Mouse (Mus musculus) heart, adult 2 months (tissue): ENCODE data around the gene Pdp2. TPM values are rescaled to one million over a fixed set of nuclear protein-coding genes. Genes with fewer than 3 reads are reported as not detected.

Experiments
- DNase-seq, 2 experiments: peaks; one replicate each; pipeline ENCODE4 v3.0.0; 2021
- H3K27ac ChIP-seq: fragments of 200-600 bp; 2 replicates; pipeline ENCODE4 v1.8.1; 2022
- H3K27me3 ChIP-seq: fragments of 200-500 bp; 2 replicates; pipeline ENCODE4 v1.6.1; 2012; ENCODE audit warnings: mild to moderate bottlenecking, low read length, inconsistent platforms, mixed read lengths; ENCODE audit not compliant: control insufficient read depth, insufficient read depth
- H3K36me3 ChIP-seq: fragments of 200-500 bp; 2 replicates; pipeline ENCODE4 v1.6.1; 2012; ENCODE audit warnings: low read length, inconsistent platforms; ENCODE audit not compliant: control insufficient read depth, insufficient read depth
- H3K4me1 ChIP-seq: fragments of 200-500 bp; 2 replicates; pipeline ENCODE4 v1.6.1; 2011; ENCODE audit warnings: low read length; ENCODE audit not compliant: control insufficient read depth, insufficient read depth
- H3K4me3 ChIP-seq: fragments of 200-600 bp; 2 replicates; pipeline ENCODE4 v1.8.1; 2022
- H3K79me2 ChIP-seq: fragments of 200-500 bp; replicated peaks from 2 replicates; pipeline ENCODE4 v1.6.1; 2012; ENCODE audit warnings: mild to moderate bottlenecking, inconsistent platforms, low read length, moderate library complexity, mixed read lengths; ENCODE audit not compliant: control insufficient read depth, insufficient read depth
- H3K9ac ChIP-seq: fragments of 200-500 bp; 2 replicates; pipeline ENCODE4 v1.6.1; 2012; ENCODE audit warnings: low read depth, mild to moderate bottlenecking, control low read depth, inconsistent platforms, low read length, mixed read lengths
- CTCF ChIP-seq: fragments of 200-600 bp; IDR thresholded peaks from 2 replicates; pipeline ENCODE4 v1.8.1; 2022; ENCODE audit warnings: antibody characterized with exemption, mild to moderate bottlenecking, moderate library complexity
- EP300 ChIP-seq: fragments of 200-500 bp; IDR thresholded peaks from 2 replicates; pipeline ENCODE4 v1.6.1; 2011; ENCODE audit warnings: low read depth, low read length, control low read depth; ENCODE audit not compliant: insufficient read depth
- POLR2A ChIP-seq: fragments of 200-500 bp; IDR thresholded peaks from 2 replicates; pipeline ENCODE4 v1.6.1; 2011; ENCODE audit warnings: mild to moderate bottlenecking, low read depth, low read length, control low read depth; ENCODE audit not compliant: insufficient read depth
- WGBS: fragments of 180-500 bp; shearing (Covaris S2); methylation state at CpG from one replicate; pipeline ENCODE4 v1.1.7; 2018; 5-methylcytosine and 5-hydroxymethylcytosine counted together
- intact Hi-C: fragments of 180-260 bp; cut with DNase I; formaldehyde crosslinking; loops from one replicate; pipeline ENCODE4 v1.15.1; 2025
- polyA plus RNA-seq: library from polyadenylated mRNA; depleted of rRNA; stranded (reverse); fragments of >200 nt; gene quantifications from 2 replicates; pipeline ENCODE4 v1.2.3, GENCODE M21; 2012
- total RNA-seq, 2 experiments: library from RNA; stranded (reverse); gene quantifications; 2 replicates each; pipeline ENCODE4 v1.2.3; 2021

The Pdp2 gene
- total and polyA plus RNA-seq, 3 experiments: 10.0 to 35.8 (median 18.4) TPM

GRCm38 (mm10) chr8:104630981-104631663 lies 39.9 kb downstream of the Pdp2 start, which contains the start of gene Rrad:
Rrad (minus strand) TSS chr8:104631327.
- peak; percentile 93 for TF ChIP-seq POLR2A
- peak; percentile 60 for TF ChIP-seq EP300
- no peak for TF ChIP-seq CTCF
- intact Hi-C loops: loop anchor here (1.0 kb wide), 1 partner anchor 10 kb away; the partner anchor contains the start of gene Ciao2b
- Histone ChIP-seq H3K4me3 (peak within 1 kb of the TSS; percentile 59), H3K36me3 (peaks cover 13% of the 10 kb centered on the region), H3K27me3 (no peaks in the 10 kb centered on the region), H3K79me2 (no peaks in the 10 kb centered on the region), H3K27ac (peak within 1 kb of the TSS; percentile 93), H3K4me1 (peaks cover 10% of the 10 kb centered on the region), H3K9ac (peak within 1 kb of the TSS; percentile 92)
- peak; percentile 71 to 84 for DNase-seq
- WGBS: under 1% methylated on average over 28 of the region's 28 CpGs

- peak; percentile 42 to 48 for DNase-seq
- Histone ChIP-seq H3K79me2 (no peaks in the 10 kb centered on the region), H3K9ac (peak overlapping the region; percentile 39), H3K36me3 (peaks cover 13% of the 10 kb centered on the region), H3K27me3 (no peaks in the 10 kb centered on the region), H3K4me1 (peaks cover 11% of the 10 kb centered on the region), H3K27ac (peak overlapping the region; percentile 90), H3K4me3 (no peak overlapping the region)
- intact Hi-C loops: no loop called here
- TF ChIP-seq CTCF (no peak), POLR2A (no peak), EP300 (no peak)
- WGBS: 31% methylated on average over 5 of the region's 5 CpGs
Observed at GRCm38 (mm10) chr8:104631975-104632374, 40.7 kb downstream of the Pdp2 start.

- peak; percentile 6 to 23 for DNase-seq
- Histone ChIP-seq H3K79me2 (no peaks in the 10 kb centered on the region), H3K27ac (peak overlapping the region; percentile 90), H3K4me3 (no peak overlapping the region), H3K27me3 (no peaks in the 10 kb centered on the region), H3K36me3 (peaks cover 13% of the 10 kb centered on the region), H3K9ac (no peak overlapping the region; the same call in 1 of the 2 replicates), H3K4me1 (peaks cover 11% of the 10 kb centered on the region)
- intact Hi-C loops: no loop called here
- TF ChIP-seq EP300: no peak
- TF ChIP-seq CTCF: no peak
- no peak for TF ChIP-seq POLR2A
- 67% methylated on average over 6 of the region's 6 CpGs for WGBS
Observed at GRCm38 (mm10) chr8:104632486-104632885, 41.2 kb downstream of the Pdp2 start.

- Histone ChIP-seq H3K27ac (peak overlapping the region; percentile 82), H3K27me3 (no peaks in the 10 kb centered on the region), H3K36me3 (peaks cover 7% of the 10 kb centered on the region), H3K4me3 (no peak overlapping the region), H3K4me1 (peaks cover 8% of the 10 kb centered on the region), H3K79me2 (no peaks in the 10 kb centered on the region), H3K9ac (no peak overlapping the region)
- peak; percentile 31 to 66 for DNase-seq
- intact Hi-C loops: no loop called here
- 46% methylated on average over 9 of the region's 9 CpGs for WGBS
- TF ChIP-seq EP300 (0 out of 2 replicates have a peak, but pooled peaks have one; percentile 64), POLR2A (no peak), CTCF (no peak)
Observed at GRCm38 (mm10) chr8:104633156-104633744, 42.0 kb downstream of the Pdp2 start.

GRCm38 (mm10) chr8:104635004-104635710 lies 43.9 kb downstream of the Pdp2 start:
- Histone ChIP-seq H3K36me3 (peaks cover 2% of the 10 kb centered on the region; the same call in 1 of the 2 replicates), H3K9ac (no peak overlapping the region), H3K27me3 (no peaks in the 10 kb centered on the region), H3K79me2 (no peaks in the 10 kb centered on the region), H3K4me3 (no peak overlapping the region), H3K27ac (no peak overlapping the region; the same call in 1 of the 2 replicates), H3K4me1 (peaks cover 3% of the 10 kb centered on the region)
- no peak for TF ChIP-seq POLR2A
- no peak for TF ChIP-seq EP300
- TF ChIP-seq CTCF: no peak
- WGBS: 65% methylated on average over 3 of the region's 3 CpGs
- peak; percentile 3 to 15 for DNase-seq
- intact Hi-C loops: no loop called here
